Mouse (Mus musculus): Measurements from ENCODE around the gene Plxna4.

The Plxna4 gene

DNA sequence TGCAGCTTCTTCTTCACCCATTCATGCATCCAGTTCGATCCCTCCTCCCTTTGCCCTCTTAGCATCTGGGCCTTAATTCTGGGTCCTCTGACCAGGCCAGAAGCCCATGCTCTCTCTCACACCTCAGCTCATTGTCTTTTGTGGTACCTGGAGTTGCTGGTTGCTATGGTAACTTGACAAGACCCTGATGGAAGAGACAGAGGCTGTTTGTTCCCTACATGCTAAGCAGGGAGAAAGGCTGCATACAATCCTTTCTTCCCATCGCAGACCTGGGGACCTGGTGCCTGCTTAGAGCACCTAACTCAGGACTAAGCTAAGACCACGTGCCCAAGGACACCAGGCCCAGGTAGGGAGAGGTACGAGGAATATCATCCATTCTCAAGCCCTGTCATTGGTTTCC is 443.2 kb downstream of the Plxna4 start:
- no peak for DNase-seq

DNA sequence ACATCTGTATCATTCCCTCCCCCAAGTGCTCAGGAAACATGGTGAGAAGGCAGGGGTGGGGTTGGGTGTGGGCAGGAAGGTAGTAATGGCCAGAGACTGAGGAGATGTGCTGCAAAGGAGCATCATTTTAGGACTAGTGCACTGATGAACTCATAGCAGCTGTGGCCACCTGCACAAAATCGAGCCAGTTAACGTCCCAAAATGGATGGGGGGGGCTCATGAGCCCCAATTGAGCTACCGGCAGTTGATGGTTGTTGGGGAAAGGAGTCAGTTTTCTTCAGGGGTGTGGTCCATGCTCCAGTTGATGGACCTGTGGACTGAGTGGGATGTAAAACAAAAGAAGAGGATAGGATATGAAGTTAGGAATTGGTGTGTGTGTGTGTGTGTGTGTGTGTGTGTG is 448.5 kb downstream of the Plxna4 start:
- no peak for DNase-seq

DNA sequence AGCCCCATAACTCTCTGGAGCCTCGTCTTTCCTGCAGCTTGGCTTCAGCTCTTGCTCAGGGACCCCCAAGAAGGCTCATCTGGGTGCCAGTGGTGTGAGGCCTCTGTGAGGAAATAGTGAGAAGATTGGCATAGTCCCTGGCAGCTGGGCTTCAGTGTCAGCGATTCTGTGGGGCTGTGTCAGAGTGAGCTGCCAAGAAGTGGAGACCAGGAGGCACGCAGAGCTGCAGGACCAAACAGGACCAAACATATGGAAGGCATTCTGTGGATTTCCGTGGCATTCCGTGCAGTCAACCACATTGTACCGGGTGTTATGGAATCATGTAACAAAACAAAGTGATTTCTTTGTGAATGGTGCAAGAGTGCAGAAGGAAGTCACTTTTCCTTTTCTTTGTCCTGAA is 461.1 kb downstream of the Plxna4 start:
- no peak for DNase-seq

DNA sequence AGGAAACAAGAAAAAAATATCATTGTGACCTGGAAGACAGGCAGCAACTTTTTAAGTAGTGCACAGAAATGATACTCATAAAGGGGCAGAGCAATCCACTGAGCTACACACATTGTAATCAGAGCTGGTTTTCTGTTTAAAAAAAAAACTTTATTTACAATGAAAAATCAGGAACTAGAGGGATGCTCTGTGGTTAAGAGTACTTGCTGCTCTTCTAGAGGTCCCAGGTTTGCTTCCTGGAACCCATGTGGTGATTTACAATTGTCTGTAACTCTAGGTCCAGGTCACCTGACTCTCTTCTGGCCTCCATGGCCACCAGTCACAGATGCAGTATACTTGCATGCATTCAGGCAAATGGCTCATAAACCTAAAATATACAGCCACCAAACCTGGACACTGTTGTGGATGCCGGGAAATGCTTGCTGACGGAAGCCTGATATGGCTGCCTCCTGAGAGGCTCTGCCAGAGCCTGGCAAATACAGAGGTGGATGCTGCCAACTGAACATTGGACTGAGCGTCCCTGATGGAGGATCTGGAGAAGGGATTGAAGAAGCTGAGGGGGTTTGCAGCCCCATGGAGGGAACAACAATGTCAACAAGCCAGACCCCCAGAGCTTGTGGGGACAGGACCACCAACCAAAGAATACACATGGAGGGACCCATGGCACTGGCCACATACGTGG is 465.3 kb downstream of the Plxna4 start:
- DNase-seq, result no peak

DNA sequence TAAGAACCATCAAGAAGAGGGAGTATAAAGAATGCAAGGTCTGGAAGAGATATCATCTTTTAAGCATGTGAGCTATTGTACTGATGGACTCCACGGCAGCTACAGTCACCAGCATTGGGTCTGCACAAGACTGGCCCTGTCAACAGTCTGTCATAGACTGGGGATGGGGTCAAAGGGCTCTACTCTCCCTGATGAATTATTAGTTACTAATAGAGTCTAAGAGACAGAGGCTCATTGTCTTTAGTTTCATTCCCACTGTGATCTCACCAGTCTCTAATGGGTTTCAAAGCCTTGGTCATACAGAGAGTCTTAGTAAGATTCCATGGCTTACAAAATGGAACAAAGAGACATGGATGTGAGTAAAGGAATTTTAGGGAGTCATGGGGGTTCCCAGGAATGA is 467.1 kb downstream of the Plxna4 start:
- DNase-seq, result no peak

DNA sequence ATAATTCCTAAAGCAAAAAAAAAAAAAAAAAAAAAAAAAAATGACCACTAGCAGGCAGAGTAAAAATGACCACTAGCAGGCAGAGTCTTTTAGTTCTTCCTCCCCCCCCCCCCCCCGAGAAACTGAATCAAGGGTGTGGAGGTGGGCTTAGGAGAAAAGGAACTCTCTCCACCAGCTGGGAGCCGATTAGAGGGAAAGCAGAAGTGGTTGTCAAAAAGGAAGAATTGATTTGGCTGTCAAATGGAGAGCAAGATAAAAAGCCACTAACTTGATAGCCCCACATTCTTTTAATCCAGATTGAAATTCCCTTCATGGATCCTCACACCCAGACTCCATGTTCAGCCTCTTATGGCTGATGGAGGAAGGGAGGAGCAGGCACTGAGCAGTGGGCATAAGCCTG is 478.8 kb downstream of the Plxna4 start:
- no peak for DNase-seq

DNA sequence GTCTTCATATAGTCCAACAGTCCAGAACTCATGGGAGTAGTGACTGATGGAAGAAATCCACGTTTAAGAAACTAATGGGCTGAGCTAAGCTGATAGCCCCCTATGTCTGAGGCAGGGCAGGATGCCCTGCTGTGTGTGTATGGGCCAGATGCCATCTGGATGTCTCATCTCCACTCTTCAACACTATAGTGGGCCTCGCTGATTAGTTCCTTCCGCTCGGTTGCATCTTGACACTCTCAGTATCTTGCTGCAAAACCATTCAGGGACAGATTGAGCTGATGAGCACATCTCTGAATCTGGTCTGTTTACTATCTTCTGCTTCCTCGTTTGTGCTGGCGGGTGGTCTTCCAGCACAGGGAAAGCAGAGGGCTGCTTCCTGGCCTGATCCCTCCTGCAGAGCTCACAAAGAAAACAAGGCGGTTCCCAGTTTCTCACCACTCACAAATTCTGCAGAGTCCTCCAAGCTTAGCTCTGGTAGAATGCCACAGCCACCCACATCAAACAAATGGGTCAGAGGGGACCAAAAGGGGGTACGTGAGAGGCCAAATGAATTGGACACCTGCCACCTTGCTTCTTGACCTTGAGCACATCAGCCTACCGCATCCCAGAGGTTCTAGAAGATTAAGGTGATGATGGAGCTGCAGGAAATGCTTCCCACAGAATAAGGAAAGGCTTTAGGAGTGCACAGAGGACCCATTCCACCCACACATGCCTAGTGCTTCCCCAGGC is 482.3 kb downstream of the Plxna4 start:
- DNase-seq, result no peak

Measured in cerebellum, adult 9-11 months (tissue).